Mouse (Mus musculus) brain, embryonic 14.5 days (tissue): ENCODE data around the gene Dst.

Experiments used
- CTCF ChIP-seq: fragments of 200-500 bp; IDR thresholded peaks from 2 replicates; pipeline ENCODE4 v1.5.1; 2012; ENCODE audit warnings: inconsistent platforms, mild to moderate bottlenecking, moderate library complexity, borderline replicate concordance; ENCODE audit not compliant: insufficient read depth, insufficient read length; ENCODE audit errors: extremely low read depth
- POLR2A ChIP-seq: fragments of 200-500 bp; IDR thresholded peaks from 2 replicates; pipeline ENCODE4 v1.6.1; 2012; ENCODE audit warnings: mild to moderate bottlenecking, inconsistent platforms, borderline replicate concordance; ENCODE audit not compliant: poor library complexity, insufficient read depth, insufficient read length, severe bottlenecking; ENCODE audit errors: extremely low read depth

GRCm38 (mm10) chr1:34312806-34313205 lies 404.8 kb downstream of the Dst start:
- TF ChIP-seq CTCF (no peak), POLR2A (no peak)
